17 mouse cellular contexts compared by ENCODE assay signal in genomic region chr2:171586217-171586852, GRCm38 (mm10).
DNase-seq lines count a peak whose midpoint lies in the region; ATAC-seq and TF ChIP-seq lines count a peak whose summit lies in the region.
"Had no signal": no experiment of that assay in that cellular context is flagged by ENCODE, and none has a peak within 500 bp of the region (broad histone marks: within the 10 kb centered on the region; RNA-seq: fewer than 3 reads in every experiment).

No protein-coding gene starts in this region.

- no peak overlapping the region for H3K9ac ChIP-seq in embryonic facial prominence, embryonic 12.5 days
- no peak overlapping the region for H3K9ac ChIP-seq in lung, postnatal 0 days (replicated peaks; ENCODE audit: low read depth)
- no peak overlapping the region for H3K9ac ChIP-seq in kidney, postnatal 0 days (ENCODE audit: low read depth, low read length)
- no peak overlapping the region for H3K9ac ChIP-seq in hindbrain, postnatal 0 days (replicated peaks; ENCODE audit: low read length)
- H3K9ac ChIP-seq: heart, embryonic 13.5 days; lung, embryonic 15.5 days; neural tube, embryonic 13.5 days had no signal

- H3K27ac ChIP-seq in embryonic facial prominence, embryonic 12.5 days = no peak overlapping the region
- no peak overlapping the region for H3K27ac ChIP-seq in embryonic facial prominence, embryonic 10.5 days (replicated peaks)
- H3K27ac ChIP-seq in lung, postnatal 0 days (ENCODE audit: low read length) = no peak overlapping the region
- no peak overlapping the region for H3K27ac ChIP-seq in kidney, postnatal 0 days
- H3K27ac ChIP-seq in hindbrain, postnatal 0 days = no peak overlapping the region
- H3K27ac ChIP-seq in layer of hippocampus, adult 2 months = no peak overlapping the region
- H3K27ac ChIP-seq: forebrain, embryonic 10.5 days; heart, embryonic 13.5 days; lung, embryonic 15.5 days; neural tube, embryonic 13.5 days had no signal

- intact Hi-C loops in left cerebral cortex, postnatal 36 days (cut with DNase I) = no loop called here

- WGBS in embryonic facial prominence, embryonic 12.5 days = 82% methylated on average over 6 of the region's 6 CpGs
- 94% methylated on average over 6 of the region's 6 CpGs for WGBS in embryonic facial prominence, embryonic 10.5 days
- WGBS in lung, postnatal 0 days = 57% methylated on average over 6 of the region's 6 CpGs
- 70% methylated on average over 6 of the region's 6 CpGs for WGBS in kidney, postnatal 0 days
- WGBS in hindbrain, postnatal 0 days = 95% methylated on average over 6 of the region's 6 CpGs

- no peak overlapping the region for H3K4me3 ChIP-seq in embryonic facial prominence, embryonic 12.5 days
- H3K4me3 ChIP-seq in embryonic facial prominence, embryonic 10.5 days = no peak overlapping the region
- H3K4me3 ChIP-seq in lung, postnatal 0 days (ENCODE audit: low read depth, low read length) = no peak overlapping the region
- no peak overlapping the region for H3K4me3 ChIP-seq in kidney, postnatal 0 days (replicated peaks; ENCODE audit: low read depth, low read length)
- no peak overlapping the region for H3K4me3 ChIP-seq in hindbrain, postnatal 0 days (ENCODE audit: low read length)
- H3K4me3 ChIP-seq in layer of hippocampus, adult 2 months = no peak overlapping the region
- H3K4me3 ChIP-seq: forebrain, embryonic 10.5 days; heart, embryonic 13.5 days; lung, embryonic 15.5 days; neural tube, embryonic 13.5 days had no signal

- H3K27me3 ChIP-seq in embryonic facial prominence, embryonic 12.5 days = no peaks in the 10 kb centered on the region
- no peaks in the 10 kb centered on the region for H3K27me3 ChIP-seq in embryonic facial prominence, embryonic 10.5 days (replicated peaks; ENCODE audit: low read depth, poor library complexity, severe bottlenecking)
- no peaks in the 10 kb centered on the region for H3K27me3 ChIP-seq in lung, postnatal 0 days (replicated peaks; ENCODE audit: insufficient read depth, low read length)
- H3K27me3 ChIP-seq in kidney, postnatal 0 days (ENCODE audit: insufficient read depth, low read length) = no peaks in the 10 kb centered on the region
- H3K27me3 ChIP-seq in hindbrain, postnatal 0 days (ENCODE audit: insufficient read depth, low read length) = no peaks in the 10 kb centered on the region
- H3K27me3 ChIP-seq: heart, embryonic 13.5 days; lung, embryonic 15.5 days; neural tube, embryonic 13.5 days had no signal

- no peak overlapping the region for H3K4me2 ChIP-seq in embryonic facial prominence, embryonic 12.5 days (replicated peaks)
- no peak overlapping the region for H3K4me2 ChIP-seq in lung, postnatal 0 days (replicated peaks; ENCODE audit: low read depth, low read length)
- H3K4me2 ChIP-seq in kidney, postnatal 0 days (ENCODE audit: low read length) = no peak overlapping the region
- H3K4me2 ChIP-seq in hindbrain, postnatal 0 days (ENCODE audit: low read depth, low read length) = no peak overlapping the region
- H3K4me2 ChIP-seq: heart, embryonic 13.5 days; lung, embryonic 15.5 days; neural tube, embryonic 13.5 days had no signal

- no peaks in the 10 kb centered on the region for H3K4me1 ChIP-seq in embryonic facial prominence, embryonic 12.5 days
- peaks cover 3% of the 10 kb centered on the region; the same call in 1 of the 2 replicates for H3K4me1 ChIP-seq in embryonic facial prominence, embryonic 10.5 days
- H3K4me1 ChIP-seq in lung, postnatal 0 days (ENCODE audit: insufficient read depth, low read depth, low read length) = no peaks in the 10 kb centered on the region
- H3K4me1 ChIP-seq in kidney, postnatal 0 days (replicated peaks; ENCODE audit: insufficient read depth, low read length) = no peaks in the 10 kb centered on the region
- H3K4me1 ChIP-seq in hindbrain, postnatal 0 days (ENCODE audit: insufficient read depth, low read length) = 0 out of 2 replicates have a peak, but pooled peaks cover 7% of the 10 kb centered on the region
- H3K4me1 ChIP-seq: heart, embryonic 13.5 days; lung, embryonic 15.5 days had no signal

- ATAC-seq in embryonic facial prominence, embryonic 12.5 days (ENCODE audit: insufficient number of reproducible peaks, insufficient read depth, low FRiP score, low TSS enrichment) = 0 out of 2 replicates have a peak, but pooled peaks have one; percentile 6
- ATAC-seq in lung, postnatal 0 days = peak; percentile 97
- peak; percentile 80; the same call in 1 of the 2 replicates for ATAC-seq in kidney, postnatal 0 days (replicated peaks; ENCODE audit: low FRiP score, low read depth)
- no peak for ATAC-seq in hindbrain, postnatal 0 days

- no peak for TF ChIP-seq CTCF in lung, postnatal 0 days (IDR thresholded peaks at IDR 0.05)
- TF ChIP-seq CTCF in kidney, postnatal 0 days (IDR thresholded peaks at IDR 0.05; ENCODE audit: low read depth) = no peak
- no peak for TF ChIP-seq CTCF in hindbrain, postnatal 0 days (IDR thresholded peaks at IDR 0.05; ENCODE audit: low read depth)
- TF ChIP-seq CTCF in layer of hippocampus, adult 2 months (conservative IDR thresholded peaks at IDR 0.05) = no peak

- no peaks in the 10 kb centered on the region for H3K9me3 ChIP-seq in embryonic facial prominence, embryonic 12.5 days
- no peaks in the 10 kb centered on the region for H3K9me3 ChIP-seq in embryonic facial prominence, embryonic 10.5 days
- H3K9me3 ChIP-seq in lung, postnatal 0 days (ENCODE audit: low read length) = no peaks in the 10 kb centered on the region
- H3K9me3 ChIP-seq in kidney, postnatal 0 days (replicated peaks; ENCODE audit: low read length) = no peaks in the 10 kb centered on the region
- no peaks in the 10 kb centered on the region for H3K9me3 ChIP-seq in hindbrain, postnatal 0 days (ENCODE audit: low read length)
- H3K9me3 ChIP-seq: forebrain, embryonic 10.5 days; heart, embryonic 13.5 days; lung, embryonic 15.5 days; neural tube, embryonic 13.5 days had no signal

- no peaks in the 10 kb centered on the region for H3K36me3 ChIP-seq in embryonic facial prominence, embryonic 12.5 days
- H3K36me3 ChIP-seq in embryonic facial prominence, embryonic 10.5 days (replicated peaks) = no peaks in the 10 kb centered on the region
- no peaks in the 10 kb centered on the region for H3K36me3 ChIP-seq in lung, postnatal 0 days (ENCODE audit: insufficient read depth, low read length)
- no peaks in the 10 kb centered on the region for H3K36me3 ChIP-seq in kidney, postnatal 0 days (ENCODE audit: insufficient read depth, low read length)
- no peaks in the 10 kb centered on the region for H3K36me3 ChIP-seq in hindbrain, postnatal 0 days (ENCODE audit: insufficient read depth, low read length)
- H3K36me3 ChIP-seq: forebrain, embryonic 10.5 days; heart, embryonic 13.5 days; lung, embryonic 15.5 days; neural tube, embryonic 13.5 days had no signal

- DNase-seq in embryonic facial prominence, embryonic 10.5 days (ENCODE audit: low spot score) = no peak
- peak; percentile 75 for DNase-seq in lung, postnatal 0 days (ENCODE audit: low spot score)
- no peak for DNase-seq in lung, postnatal 14 days
- peak; percentile 11 for DNase-seq in kidney, postnatal 0 days (ENCODE audit: low spot score)
- DNase-seq in left cerebral cortex, postnatal 36 days (ENCODE audit: low spot score in 2 of 2) = peak; percentile 18 to 32
- DNase-seq in hindbrain, postnatal 0 days (ENCODE audit: low spot score) = no peak
- DNase-seq in layer of hippocampus, adult 2 months (ENCODE audit: low spot score in 2 of 2) = no peak
- DNase-seq: B cell, adult 2 months; cerebellum, adult 8-10 months; gastrocnemius, postnatal 25 days; liver; midbrain, embryonic 14.5 days had no signal

- no peak for TF ChIP-seq EP300 in lung, postnatal 0 days (IDR thresholded peaks at IDR 0.05)

Comparison
In these comparisons a context has a peak if more than half of its experiments do, and no peak if none do; other contexts are left out.
1. DNase-seq: peak in lung, postnatal 0 days (single experiment), kidney, postnatal 0 days (single experiment) and left cerebral cortex, postnatal 36 days (2 of 2); none in embryonic facial prominence, embryonic 10.5 days (single experiment), lung, postnatal 14 days (single experiment), hindbrain, postnatal 0 days (single experiment) and layer of hippocampus, adult 2 months (0 of 2).